Mouse (Mus musculus): ENCODE data around the gene Ces3b. TPM values are rescaled to one million over a fixed set of nuclear protein-coding genes. Genes with fewer than 3 reads are reported as not detected.

Ces3b gene
- not detected in 2 replicates for polyA plus RNA-seq (2012; ENCODE audit: low replicate concordance)

DNA sequence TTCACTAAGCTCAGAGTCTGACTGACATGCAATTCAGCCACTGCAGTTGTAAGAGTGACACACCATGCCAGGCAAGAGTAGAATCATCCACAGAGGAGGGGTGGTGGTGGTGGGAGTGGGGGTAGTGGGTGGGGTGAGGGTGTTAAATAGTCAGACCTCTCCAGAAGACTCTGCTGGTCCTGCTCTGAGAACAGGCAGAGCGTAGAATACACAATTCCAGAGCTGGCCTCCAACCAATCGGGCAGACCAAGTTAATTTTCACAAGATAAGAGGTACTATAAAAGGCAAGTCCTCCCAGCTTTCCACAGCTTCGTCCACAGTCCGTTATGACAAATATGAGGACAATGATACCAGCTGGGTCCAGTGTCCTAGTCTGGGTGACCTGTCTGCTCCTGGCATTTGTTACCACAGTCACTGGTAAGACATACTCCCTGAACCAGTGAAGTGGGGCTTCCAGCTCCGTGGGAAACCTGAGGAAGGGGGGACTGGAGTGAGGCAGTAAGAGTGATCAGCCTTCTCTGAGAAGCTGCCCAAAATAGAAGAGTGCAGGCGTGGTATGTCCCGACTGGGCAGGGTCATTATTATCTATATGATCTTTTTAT, at the start of gene Ces3b:
TSS of gene Ces3b (plus strand) at position 305 of the 602 bp plus-strand sequence.

GRCm38 (mm10) chr8:105048371-105048854, 35.1 kb upstream of the Ces3b start, which contains the start of gene Ces3a:
Ces3a (plus strand) TSS chr8:105048601.

GRCm38 (mm10) chr8:105131509-105131908, 48.0 kb downstream of the Ces3b start, which contains the start of gene Ces4a:
Ces4a (plus strand) TSS chr8:105131800.

Other genes with a start within 250 kb of the Ces3b start
- 0.15 and 0.37 TPM in 2 replicates for gene Ces2c, start 236.7 kb upstream of the Ces3b start, polyA plus RNA-seq (2012; ENCODE audit: low replicate concordance)
- gene Ces2e, start 157.5 kb upstream of the Ces3b start, polyA plus RNA-seq (2012; ENCODE audit: low replicate concordance): not detected in 2 replicates
- gene Ces2f, start 136.4 kb upstream of the Ces3b start, polyA plus RNA-seq (2012; ENCODE audit: low replicate concordance): not detected in 2 replicates
- 0.33 and 7.1 TPM in 2 replicates for gene Ces2g, start 122.0 kb upstream of the Ces3b start, polyA plus RNA-seq (2012; ENCODE audit: low replicate concordance)
- not detected in 2 replicates for gene Ces2h, start 82.9 kb upstream of the Ces3b start, polyA plus RNA-seq (2012; ENCODE audit: low replicate concordance)
- gene Ces3a, start 35.2 kb upstream of the Ces3b start, polyA plus RNA-seq (2012; ENCODE audit: low replicate concordance): not detected in 2 replicates
- not detected in 2 replicates for gene Ces4a, start 48.0 kb downstream of the Ces3b start, polyA plus RNA-seq (2012; ENCODE audit: low replicate concordance)
- gene Cbfb, start 86.9 kb downstream of the Ces3b start, polyA plus RNA-seq (2012; ENCODE audit: low replicate concordance): 40.4 and 47.1 TPM in 2 replicates
- 4.3 and 8.5 TPM in 2 replicates for gene D230025D16Rik, start 141.4 kb downstream of the Ces3b start, polyA plus RNA-seq (2012; ENCODE audit: low replicate concordance)
- gene B3gnt9, start 171.4 kb downstream of the Ces3b start, polyA plus RNA-seq (2012; ENCODE audit: low replicate concordance): 6.6 and 23.7 TPM in 2 replicates
- 38.0 and 49.7 TPM in 2 replicates for gene Tradd, start 180.9 kb downstream of the Ces3b start, polyA plus RNA-seq (2012; ENCODE audit: low replicate concordance)
- gene Fbxl8, start 180.9 kb downstream of the Ces3b start, polyA plus RNA-seq (2012; ENCODE audit: low replicate concordance): 16.2 and 22.9 TPM in 2 replicates
- gene Hsf4, start 186.0 kb downstream of the Ces3b start, polyA plus RNA-seq (2012; ENCODE audit: low replicate concordance): 2.4 and 4.4 TPM in 2 replicates
- 0.17 and 0.31 TPM in 2 replicates for gene Nol3, start 192.4 kb downstream of the Ces3b start, polyA plus RNA-seq (2012; ENCODE audit: low replicate concordance)
- gene 4931428F04Rik, start 206.1 kb downstream of the Ces3b start, polyA plus RNA-seq (2012; ENCODE audit: low replicate concordance): 2.1 and 2.8 TPM in 2 replicates
- gene Exoc3l, start 212.3 kb downstream of the Ces3b start, polyA plus RNA-seq (2012; ENCODE audit: low replicate concordance): 2.2 and 4.8 TPM in 2 replicates
- 41.3 and 68.2 TPM in 2 replicates for gene E2f4, start 213.9 kb downstream of the Ces3b start, polyA plus RNA-seq (2012; ENCODE audit: low replicate concordance)
- 3.4 and 3.9 TPM in 2 replicates for gene Elmo3, start 221.8 kb downstream of the Ces3b start, polyA plus RNA-seq (2012; ENCODE audit: low replicate concordance)
- 0.55 and 2.4 TPM in 2 replicates for gene Lrrc29, start 242.5 kb downstream of the Ces3b start, polyA plus RNA-seq (2012; ENCODE audit: low replicate concordance)
- 32.3 and 42.4 TPM in 2 replicates for gene Tmem208, start 242.6 kb downstream of the Ces3b start, polyA plus RNA-seq (2012; ENCODE audit: low replicate concordance)